Mouse (Mus musculus): ENCODE measurements around the gene Tmem19.
"Not testable (repeated sequence)": the region's sequence is repeated elsewhere in the genome, so short reads cannot be mapped to it uniquely, and the experiment has no call there.

Tmem19 gene

GRCm38 (mm10) chr10:115349029-115349428, 13.3 kb downstream of the Tmem19 start:
- DNase-seq (ENCODE audit: low read depth), result no peak

DNA sequence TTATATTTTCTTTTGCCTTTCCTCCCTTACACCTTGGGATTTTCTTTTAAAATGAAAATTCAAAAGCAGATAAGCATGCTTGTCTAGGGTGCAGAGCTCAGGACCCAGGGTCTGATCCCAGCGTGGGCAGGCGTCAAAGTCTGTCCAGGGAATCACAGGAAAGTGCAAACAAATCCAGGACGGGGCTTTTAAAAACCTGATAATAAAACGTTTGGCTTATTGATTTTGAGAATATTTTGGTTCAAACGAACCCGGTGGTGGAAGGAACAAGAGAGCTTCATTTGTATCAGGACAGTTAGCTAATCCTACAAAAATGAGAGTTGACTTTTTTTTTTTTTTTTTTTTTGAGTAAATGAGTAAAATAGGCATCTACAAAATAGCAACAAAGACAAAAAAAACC, 14.2 kb downstream of the Tmem19 start:
- no peak for DNase-seq (ENCODE audit: low read depth)

DNA sequence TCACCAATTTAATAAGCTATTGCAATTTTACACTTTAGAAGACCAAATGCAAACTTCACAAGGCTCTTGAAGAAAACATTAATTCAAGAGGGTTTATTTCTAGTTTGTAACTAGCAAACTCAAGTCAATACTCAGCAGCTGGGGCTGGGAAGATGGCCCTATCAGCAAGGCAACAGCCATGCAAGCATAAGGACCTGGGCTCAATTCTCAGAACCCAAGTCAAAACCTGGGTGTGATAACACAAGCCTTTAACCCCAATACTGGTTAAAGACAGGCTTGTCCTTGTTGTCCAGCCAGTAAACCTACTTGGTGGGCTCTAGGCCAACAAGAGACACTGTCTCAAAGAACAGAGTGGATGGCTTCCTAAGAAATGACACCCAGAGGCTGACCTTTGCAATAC, 15.9 kb downstream of the Tmem19 start:
- no peak for DNase-seq (ENCODE audit: low read depth)

DNA sequence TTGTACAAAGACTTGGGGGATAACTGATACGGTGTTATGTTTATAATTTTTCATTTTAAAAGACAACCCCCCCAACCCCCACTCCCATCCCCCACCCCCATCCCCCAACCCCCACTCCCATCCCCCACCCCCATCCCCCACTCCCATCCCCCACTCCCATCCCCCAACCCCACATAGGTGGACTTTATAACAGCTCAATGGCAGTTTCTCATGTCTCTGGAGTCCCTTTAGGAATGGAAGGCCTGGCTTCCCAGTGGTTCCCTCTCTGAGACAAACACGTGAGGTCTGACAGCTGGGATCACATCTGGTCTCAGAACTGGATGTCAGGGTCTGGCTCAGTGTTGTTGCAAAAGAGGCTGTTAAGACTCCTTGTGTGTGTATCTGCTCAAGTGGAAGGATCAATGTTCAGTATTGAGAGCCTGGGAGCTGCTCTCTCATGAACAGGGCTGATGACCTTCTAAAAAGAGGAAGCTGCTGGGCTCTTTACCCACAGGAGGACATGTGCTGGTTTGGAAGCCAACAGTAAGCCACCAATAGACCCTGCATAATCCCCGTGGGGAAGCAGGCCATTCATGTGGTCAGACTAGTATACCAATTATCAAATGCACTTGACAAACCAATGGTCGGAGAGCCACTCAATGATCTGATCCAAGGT, 19.4 kb downstream of the Tmem19 start:
- DNase-seq (ENCODE audit: low read depth), result peak; percentile 75

DNA sequence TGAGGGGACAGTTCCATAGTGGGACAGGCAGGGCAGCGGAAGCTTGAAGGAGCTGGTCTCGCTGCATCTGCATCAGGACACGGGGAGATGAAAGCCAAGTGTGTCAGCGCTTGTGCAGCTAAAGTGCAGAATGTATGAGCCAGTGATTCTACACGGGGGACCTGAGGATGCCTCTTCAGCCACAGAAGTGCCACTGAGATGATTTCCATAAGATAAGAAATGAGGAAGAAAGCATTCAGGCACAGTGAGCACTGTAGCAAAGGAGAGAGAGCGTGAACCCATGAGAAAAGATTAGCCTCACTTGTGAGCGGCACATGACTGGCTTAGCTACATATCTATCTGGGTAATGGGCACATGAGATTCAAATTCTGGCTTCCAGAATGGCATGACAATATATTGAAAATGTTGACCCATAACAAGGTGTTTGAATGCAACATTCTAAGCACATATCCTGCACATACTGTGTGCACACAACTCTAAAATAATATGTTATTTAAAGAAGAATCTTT, 22.4 kb downstream of the Tmem19 start:
- peak; percentile 42 for DNase-seq (ENCODE audit: low read depth)

GRCm38 (mm10) chr10:115336901-115337300, 25.4 kb downstream of the Tmem19 start:
- no peak for DNase-seq (ENCODE audit: low read depth)

DNA sequence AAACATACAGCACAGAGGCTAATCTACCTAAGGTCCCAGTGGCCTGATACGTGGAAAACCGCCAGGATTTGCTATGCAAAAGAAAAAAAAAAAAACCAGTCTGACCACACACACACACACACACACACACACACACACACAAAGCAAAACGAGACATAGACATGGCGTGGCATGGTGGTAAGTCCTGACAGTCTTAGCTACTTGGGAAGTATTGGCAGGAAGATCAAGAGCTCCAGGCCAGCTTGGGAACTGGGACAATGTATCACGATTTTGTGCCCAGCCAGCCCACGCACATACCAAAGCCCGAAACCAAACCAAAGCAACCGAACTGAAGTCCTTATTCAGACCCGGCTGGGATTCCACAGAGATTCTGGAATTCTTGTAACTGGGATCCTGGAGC, 28.8 kb downstream of the Tmem19 start:
- DNase-seq (ENCODE audit: low read depth), result no peak

DNA sequence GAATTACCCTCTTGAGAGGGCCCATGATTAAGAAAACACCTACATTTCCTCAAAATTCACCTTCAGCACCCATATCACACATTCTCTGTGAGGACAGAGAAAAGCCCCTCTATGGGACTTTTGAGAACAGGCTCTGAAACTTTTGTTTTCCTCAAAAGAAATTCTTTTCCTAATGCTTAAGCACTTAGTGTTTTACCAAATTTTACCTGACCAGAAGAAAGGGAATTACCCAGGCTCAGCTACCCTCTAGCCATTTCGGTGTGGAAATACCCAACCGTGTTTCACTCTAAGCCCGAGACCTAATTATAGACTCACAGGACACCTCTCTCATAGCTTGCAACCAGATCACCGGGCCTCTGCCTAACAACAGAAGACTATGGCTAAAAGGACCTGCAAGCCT, 29.3 kb downstream of the Tmem19 start:
- DNase-seq (ENCODE audit: low read depth), result no peak

DNA sequence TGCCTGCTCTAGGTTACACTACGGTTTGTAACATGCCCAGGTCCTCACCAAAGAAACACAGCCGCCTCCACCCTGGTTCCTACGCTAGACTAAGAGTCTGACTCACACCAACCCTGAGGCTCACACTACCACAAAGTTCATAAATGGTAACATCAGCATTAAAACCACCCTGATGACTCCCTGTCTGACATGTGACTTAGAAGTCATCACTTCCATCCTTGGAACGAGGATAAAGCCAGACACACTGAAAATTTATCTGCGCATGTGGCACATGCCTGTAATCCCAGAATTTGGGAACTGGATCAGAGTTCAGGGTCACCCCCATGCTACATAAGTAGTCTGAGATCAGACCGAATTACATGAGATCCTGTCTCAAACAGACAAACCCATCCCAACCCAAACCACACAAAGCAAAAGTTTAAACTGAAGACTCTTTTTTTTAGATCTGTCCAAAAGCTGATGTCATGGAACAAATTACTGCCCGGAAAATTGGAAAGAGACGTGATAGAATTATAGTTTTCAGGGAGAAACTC, 29.8 kb downstream of the Tmem19 start:
- peak; percentile 67 for DNase-seq (ENCODE audit: low read depth)

- DNase-seq (ENCODE audit: low read depth), result peak; percentile 52
Observed at GRCm38 (mm10) chr10:115329010-115329530, 33.2 kb downstream of the Tmem19 start.

DNA sequence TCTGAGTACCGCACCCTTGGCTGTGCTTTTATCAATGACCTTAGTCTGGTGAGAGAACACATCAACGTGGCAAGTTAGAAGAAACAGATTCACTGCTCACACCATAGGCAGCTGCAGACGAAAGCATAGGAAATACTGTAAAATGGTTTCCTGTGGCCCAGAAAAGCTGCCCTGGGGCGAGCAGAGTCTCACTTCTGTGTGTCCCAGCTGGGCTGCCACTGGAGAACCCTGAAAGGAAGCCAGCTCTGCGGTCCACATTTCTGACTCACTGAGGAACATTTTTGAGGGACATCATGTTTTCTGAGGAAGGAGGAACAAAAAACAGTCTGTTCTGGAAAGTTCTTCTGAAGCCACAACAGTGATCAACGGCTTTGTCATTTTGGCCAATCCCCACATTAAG, 33.8 kb downstream of the Tmem19 start:
- DNase-seq (ENCODE audit: low read depth), result peak; percentile 83

GRCm38 (mm10) chr10:115323295-115323694, 39.0 kb downstream of the Tmem19 start:
- peak; percentile 83 for DNase-seq (ENCODE audit: low read depth)

GRCm38 (mm10) chr10:115321317-115322035, 40.8 kb downstream of the Tmem19 start:
- peak; percentile 45 for DNase-seq (ENCODE audit: low read depth)

GRCm38 (mm10) chr10:115318388-115318787, 43.9 kb downstream of the Tmem19 start:
- not testable (repeated sequence) for DNase-seq (ENCODE audit: low read depth)

DNA sequence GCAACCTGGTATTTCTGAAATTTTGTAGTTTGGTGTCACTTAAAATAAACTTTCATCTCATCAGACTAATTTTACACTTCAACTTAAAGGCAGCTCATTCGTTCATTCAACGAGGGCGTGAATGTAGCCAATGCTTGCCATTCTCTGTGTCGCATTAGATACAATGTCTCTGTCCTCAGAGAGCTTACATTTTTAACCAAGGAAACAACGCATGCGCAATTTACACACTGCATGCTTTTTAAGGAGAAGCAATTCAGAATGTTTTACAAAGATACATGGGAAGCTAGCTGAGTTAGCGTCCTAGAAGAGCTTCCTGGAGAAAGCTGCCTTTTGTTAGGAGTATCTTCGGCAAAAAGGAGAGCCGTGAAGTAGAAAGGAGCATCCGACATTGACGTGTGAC, 46.0 kb downstream of the Tmem19 start:
- DNase-seq (ENCODE audit: low read depth), result peak; percentile 75

GRCm38 (mm10) chr10:115315473-115316171, 46.7 kb downstream of the Tmem19 start, which contains the start of gene Rab21:
TSS of gene Rab21 (minus strand) at chr10:115315594.
- peak; percentile 96 for DNase-seq (ENCODE audit: low read depth)

- peak; percentile 80 for DNase-seq (ENCODE audit: low read depth)
Observed at GRCm38 (mm10) chr10:115314582-115315452, 47.5 kb downstream of the Tmem19 start.

DNA sequence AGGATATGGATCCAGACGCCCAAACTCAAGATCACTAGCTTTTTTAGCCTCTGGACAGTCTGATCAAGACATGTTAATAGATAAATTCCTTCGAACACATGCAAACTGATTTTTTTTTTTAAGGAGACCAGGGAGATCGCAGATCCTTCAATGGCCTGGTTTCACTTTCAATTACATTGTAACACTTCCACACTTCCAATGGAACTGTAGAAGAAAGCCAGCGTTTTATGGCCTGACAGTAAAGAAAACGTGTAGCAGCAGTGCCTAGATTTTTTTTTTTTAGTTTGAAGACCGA, 48.1 kb downstream of the Tmem19 start:
- DNase-seq (ENCODE audit: low read depth), result no peak

DNA sequence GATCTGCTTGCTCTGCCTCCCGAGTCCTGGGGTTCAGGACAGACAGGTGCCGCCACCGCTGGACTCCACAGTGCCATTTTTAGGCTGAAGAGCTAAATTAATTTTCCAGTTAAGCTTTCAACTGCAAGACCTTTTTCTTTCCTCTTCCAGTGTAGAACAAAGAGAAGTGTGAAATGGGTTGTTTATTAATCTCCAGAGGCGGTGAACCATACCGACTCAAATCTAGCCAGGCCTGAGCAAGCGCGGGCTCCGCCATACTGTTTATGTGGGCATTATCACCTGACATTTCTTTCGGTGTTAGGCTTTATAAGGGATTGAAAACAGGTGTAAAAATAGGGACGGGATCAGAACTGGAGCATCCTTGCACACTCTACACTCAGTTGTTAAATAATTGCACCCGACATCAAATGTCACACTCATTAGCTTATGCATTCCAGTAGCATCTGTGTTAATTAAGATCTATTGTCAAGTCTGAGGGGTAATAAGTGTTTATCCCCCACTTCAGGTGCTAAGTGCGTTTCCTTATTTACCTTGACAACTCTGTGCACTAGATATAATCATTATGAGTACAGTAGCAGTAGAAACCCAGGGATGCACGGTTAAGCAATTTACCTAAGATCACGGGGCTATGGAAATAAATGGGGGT, 48.5 kb downstream of the Tmem19 start:
- no peak for DNase-seq (ENCODE audit: low read depth)

DNA sequence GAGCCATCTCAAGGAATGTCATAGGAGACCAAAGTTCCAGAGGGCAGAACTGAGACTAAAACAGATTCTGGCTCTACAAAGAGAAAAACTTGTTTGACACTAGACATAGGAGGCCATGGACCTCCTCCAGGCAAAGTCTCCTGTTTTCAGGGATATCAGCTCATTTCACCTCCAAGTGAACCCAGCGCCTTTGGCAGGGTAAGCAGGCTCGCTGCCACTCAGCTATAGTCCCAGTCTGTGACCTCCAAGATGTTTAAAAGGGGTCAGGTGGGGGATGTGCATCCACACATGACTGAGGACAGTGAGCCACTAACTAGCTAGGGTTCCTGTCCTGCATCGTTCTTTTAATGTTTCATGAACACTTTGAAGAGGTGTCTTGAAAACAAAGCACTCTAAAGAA, 49.6 kb downstream of the Tmem19 start:
- DNase-seq (ENCODE audit: low read depth), result no peak

DNA sequence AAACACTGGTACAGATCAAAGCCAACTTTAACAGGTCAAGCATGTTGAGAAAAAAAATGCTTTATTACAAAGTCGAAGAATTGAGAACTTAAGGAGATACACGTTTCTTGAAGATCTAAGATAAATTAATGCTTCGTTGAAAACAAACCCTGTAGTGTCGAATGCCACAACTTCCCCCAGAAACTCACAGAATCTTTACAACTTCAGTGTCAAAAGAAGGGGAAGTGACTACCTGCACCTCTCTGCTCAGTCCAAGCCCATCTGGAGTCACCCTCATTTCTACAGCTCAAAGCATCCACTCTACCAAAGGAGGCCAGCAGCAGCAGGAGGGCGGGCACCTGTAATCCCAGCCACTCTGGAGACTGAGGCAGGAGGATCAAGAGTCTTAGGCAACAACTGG, 50.1 kb downstream of the Tmem19 start:
- DNase-seq (ENCODE audit: low read depth), result no peak
